Mouse (Mus musculus): ENCODE results near the gene Psme2.

The Psme2 gene

DNA sequence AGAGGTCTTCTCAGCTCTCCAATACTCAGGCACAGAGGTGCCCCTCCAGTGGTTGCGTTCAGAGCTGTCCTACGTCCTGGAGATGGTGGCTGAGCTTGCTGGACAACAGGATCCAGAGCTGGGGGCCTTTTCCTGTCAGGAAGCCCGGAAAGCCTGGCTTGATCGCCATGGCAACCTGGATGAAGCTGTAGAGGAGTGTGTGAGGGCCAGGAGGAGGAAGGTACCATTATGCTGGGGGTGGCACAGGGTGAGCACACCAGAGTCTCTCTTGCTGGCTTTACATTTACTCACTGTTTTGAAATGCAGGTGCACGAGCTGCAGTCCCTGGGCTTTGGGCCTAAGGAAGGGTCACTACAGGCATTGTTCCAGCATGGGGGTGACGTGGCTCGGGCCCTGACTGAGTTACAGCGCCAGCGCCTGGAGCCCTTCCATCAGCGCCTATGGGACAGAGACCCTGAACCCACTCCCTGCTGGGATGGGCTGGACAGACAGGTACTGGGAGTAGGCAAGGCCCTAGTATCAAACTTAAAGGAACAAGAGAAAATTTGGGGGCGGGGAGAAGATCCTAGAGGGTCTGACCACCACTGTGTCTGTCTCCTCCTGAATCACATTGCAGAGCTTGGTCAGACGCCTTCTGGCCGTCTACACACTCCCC, 5.2 kb upstream of the Psme2 start:
- no peak for DNase-seq (ENCODE audit: low read depth, low spot score)

DNA sequence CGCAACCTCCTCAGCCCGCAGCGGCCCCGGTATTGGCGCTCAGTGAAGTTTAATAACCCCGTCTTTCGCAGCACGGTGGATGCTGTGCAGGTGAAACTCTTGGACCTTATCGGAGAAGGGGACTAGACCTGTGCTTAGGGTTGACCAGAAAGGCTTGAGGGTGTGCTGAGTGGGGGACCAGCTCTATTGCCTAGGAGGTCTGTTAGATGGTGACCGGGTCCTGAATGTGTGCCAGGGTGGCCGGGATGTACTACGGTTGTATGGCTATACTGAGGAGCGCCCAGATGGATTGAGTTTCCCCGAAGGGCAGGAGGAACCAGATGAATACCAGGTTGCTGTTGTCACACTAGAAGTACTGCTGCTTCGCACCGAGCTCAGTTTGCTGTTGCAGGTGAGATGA, 1.3 kb upstream of the Psme2 start:
- no peak for DNase-seq (ENCODE audit: low read depth, low spot score)

DNA sequence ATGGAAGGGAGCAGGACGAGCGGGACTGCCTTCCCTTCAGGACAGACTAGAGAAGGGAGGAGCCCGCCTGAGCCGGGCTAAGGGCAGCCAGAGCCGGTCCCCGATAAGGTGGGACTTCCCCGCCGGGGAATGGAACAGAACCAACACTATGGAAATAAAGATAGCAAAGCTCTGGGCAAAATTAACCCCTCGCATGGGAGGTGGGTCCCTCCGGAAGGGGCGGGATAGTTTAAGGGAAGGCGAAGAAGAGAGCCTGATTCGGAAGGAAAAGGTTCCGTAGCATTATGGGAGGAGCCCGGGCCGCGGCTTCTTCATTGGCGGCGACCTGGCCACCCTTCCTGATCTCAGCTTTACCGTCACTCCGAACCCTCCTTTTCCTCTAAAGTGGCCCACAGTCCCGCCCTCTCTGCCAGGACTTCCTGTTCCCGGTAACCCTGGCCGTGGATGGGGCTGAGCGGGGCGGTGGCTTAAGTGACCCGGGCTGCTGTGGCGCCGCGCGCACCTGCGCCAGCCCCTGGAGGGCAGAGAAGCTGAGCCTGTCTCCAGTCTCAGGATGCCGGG, 498 bp upstream of the Psme2 start, which contains the start of gene Rnf31:
TSS of gene Rnf31 (plus strand) at position 378 of the 561 bp plus-strand sequence.
- DNase-seq (ENCODE audit: low read depth, low spot score), result peak; percentile 90

DNA sequence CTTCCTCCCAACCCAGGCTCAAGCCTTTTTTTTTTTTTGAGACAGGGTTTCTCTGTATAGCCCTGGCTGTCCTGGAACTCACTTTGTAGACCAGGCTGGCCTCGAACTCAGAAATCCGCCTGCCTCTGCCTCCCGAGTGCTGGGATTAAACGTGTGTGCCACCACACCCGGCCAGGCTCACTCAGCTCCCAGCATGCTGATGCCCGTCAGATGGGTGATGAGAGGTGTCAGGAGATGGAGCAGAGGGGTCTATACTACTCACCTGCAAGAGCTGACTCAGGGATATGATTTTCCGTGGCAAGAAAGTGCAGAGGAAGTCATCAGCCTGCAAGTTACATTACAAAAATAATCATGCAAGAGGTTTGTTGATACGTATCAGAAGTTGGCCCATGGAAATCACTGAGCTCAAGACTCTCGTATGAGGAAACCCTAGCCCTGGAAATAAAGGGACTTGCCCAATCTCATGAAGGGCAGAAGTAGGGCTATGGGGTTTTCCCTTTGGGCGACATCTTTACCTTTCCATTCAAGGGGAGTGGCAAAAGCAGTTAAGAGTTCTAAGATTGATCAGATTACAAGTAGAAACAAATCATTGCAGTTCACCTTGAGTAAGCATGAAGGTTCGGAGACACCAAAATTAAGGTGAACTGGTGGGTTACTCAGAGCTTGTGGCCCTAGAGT, 1.0 kb downstream of the Psme2 start:
- no peak for DNase-seq (ENCODE audit: low read depth, low spot score)

DNA sequence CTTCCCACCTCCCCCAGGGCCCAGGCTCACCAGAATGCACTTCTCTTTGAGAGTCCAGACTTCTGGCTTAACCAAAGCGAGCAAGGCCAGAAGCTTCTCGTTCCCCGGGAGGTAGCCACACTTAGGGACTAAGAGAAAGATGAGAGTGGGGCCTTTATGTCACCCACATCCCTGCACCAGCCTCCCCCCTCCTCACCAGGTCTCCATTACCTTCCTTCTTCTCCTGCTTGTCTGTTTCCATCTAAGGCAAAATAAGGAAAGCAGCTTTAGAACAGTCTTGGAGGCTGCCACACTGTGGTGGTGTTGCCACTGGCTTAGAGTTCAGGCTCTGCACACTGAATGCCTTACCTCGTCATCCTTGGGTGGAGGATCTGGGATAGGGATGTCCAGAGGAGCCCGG, 1.6 kb downstream of the Psme2 start:
- DNase-seq (ENCODE audit: low read depth, low spot score), result no peak

DNA sequence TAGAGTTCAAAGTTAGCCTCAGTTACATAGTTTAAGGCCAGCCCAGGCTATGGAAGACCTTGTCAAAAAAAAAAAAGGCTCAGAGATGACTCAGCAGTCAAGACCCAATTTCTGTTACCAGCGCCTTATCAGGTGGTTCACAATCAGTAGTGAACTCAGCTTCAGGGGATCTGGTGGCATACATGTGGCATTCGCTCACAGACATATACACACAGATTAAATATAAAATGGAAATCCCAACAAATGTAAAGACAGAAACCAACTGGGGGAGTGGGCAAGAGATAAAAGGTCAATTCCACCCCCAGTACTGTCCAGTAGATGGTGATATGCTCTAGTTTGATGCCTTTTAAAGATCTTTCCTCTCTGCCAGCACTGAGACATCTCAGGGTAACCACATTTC, 4.8 kb downstream of the Psme2 start:
- no peak for DNase-seq (ENCODE audit: low read depth, low spot score)

DNA sequence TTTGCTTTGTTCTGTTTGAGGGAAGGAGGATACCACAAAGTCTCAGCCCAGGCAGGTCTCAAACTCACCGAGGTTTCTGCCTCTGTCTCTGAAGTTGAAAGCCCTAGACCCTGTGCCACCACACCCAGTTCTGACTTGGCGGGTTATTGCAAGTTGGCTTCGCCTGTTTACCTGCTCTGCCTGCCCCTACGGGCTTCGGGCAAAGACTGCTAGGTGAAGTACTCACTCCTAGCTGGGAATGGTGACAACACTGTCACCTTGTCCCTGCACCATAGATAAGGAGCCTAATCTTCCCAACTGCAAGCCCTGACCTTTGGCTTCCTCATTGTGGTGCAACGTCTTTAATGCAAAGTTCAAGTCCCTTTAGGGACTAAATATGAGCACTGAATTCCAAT, 5.3 kb downstream of the Psme2 start:
- no peak for DNase-seq (ENCODE audit: low read depth, low spot score)

DNA sequence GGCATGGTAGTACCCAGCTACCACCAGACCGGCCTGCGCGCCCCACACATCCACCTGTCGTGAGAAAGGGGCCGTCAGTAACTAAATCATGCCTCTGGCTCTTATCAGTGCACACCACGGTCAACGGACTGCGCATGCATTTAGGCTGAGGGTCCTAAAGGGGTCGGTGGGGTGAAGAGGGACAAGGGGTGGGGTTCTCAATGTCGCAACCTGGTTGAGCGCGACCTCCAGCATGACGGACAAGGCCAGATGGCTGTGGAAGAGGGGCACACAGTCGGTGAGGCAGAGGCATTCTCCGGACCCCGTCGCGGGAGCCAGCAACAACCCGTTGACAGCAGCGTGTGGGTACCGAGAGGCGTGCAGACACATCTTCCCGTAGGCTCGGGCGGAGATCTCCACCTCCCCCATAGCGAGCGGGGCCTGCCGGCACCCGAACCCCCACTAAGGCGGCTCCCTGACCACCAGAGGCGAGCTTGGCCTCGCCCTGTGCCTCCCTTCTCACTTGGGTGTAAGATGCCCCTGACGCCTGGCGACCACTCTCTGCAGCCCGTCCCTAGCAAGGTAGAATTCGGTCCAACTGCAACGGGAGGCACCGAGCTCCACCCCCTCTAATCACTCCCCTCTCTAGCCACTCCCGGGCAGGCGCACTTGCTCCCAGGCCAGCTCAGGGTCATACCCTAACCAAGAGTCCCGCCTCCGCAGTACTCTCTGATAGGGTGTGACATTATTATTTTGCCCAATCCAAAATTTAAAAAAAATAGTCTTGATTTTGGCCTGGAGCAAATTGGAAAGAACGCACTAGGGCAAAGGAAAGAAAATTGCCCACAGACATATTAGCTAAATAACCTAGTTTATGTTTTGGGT, 6.0 kb downstream of the Psme2 start, which contains the start of gene Emc9:
TSS of gene Emc9 (minus strand) at position 601 of the 864 bp plus-strand sequence.
- DNase-seq (ENCODE audit: low read depth, low spot score), result no peak

DNA sequence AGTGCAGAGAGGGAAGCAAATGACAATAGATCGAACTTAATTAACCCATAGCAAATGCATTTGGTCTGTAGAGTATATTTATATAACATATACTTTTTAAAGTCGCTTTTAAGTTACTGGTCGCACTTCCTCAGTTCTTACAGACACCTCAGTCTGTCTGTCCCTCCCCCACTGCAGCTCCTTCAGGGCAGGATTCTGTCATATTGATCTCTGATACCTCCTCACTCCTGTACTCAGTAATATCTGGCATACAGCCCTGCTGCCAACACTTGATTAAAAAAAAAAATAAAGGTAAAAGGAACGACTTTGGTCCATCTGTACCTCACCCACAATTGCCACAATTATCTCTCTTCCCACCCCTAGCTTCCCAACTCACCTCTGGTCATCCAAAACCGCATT, 6.6 kb downstream of the Psme2 start:
- no peak for DNase-seq (ENCODE audit: low read depth, low spot score)

DNA sequence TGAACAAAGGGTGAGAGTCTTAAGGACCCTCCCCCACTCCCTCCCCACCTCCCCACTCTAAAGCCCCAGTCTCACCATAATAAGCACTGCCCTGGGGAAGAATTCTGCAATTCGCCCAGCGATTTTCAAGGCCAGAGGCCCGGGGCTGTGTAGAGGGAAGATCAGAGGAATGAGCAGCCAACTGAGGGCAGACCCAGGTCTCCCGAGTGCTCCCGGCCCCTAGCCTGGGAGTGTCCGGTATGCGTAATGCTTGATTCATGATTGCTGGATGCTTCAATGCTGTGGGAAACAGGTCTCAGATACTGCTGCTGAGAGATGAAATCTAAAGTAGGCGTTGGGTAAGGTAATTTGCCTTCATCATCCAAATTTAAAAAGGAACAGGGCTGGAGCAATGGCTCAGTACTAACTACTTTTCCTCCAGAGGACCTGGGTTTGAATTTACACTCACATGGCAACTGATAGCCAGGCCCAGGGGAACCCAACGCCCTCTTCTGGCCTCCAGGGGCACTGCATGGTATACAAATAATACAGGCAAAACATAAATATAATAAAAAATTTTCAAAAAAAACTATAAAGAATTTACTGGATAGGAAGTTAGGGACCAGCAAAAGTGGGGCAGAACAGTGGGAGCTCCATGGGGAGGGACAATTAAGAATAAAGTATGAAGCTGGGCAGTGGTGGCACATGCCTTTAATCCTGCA, 8.8 kb downstream of the Psme2 start:
- DNase-seq (ENCODE audit: low read depth, low spot score), result no peak

DNA sequence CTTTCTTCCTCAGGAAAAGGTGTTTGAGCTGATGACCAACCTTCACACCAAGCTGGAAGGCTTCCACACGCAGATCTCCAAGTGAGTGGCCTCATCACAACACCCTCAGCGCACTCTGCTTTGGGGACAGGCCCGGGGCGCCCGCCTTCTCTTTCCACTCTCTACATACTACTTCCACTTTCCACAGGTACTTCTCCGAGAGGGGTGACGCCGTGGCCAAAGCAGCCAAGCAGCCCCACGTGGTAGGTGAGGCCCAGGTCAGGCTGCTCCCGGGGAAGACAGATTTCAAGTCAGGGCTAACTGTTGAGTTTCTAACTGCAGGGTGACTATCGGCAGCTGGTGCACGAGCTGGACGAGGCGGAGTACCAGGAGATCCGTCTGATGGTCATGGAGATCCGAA, 10.2 kb downstream of the Psme2 start:
- no peak for DNase-seq (ENCODE audit: low read depth, low spot score)

DNA sequence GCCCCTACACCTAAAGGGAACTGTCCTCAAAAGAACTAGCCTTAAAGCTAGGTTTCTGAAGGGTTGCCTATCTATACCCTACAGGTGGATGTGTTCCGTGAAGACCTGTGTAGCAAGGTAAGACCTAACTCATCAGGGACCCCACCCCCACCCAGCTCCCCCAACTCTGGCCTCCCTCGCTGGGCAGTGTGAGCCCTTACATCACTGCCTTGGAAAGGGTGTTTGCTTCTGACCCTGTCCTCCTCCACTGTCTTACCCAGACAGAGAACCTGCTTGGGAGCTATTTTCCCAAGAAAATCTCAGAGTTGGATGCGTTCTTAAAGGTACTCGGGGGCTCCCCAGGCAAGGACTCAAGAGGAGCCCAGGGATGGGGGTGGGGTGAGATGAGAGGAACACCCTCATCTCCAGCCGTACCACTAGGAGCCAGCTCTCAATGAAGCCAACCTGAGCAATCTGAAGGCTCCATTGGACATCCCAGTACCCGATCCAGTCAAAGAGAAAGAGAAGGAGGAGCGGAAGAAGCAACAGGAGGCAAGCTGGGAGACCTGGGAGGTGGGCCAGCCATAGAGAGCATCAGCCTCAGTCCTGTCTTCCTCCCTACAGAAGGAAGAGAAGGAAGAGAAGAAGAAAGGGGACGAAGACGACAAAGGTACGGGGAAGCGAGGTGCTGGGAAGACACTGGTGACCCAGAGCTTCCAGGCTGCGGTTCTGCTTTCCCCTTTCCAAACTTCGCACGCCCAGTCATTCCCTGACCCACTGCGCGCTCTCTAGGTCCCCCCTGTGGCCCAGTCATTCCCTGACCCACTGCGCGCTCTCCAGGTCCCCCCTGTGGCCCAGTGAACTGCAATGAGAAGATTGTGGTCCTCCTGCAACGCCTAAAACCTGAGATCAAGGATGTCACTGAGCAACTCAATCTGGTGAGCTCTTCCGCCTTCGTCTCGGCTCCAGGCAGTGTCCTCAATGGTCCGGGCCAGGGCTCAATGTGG, 11.1 kb downstream of the Psme2 start:
- no peak for DNase-seq (ENCODE audit: low read depth, low spot score)

DNA sequence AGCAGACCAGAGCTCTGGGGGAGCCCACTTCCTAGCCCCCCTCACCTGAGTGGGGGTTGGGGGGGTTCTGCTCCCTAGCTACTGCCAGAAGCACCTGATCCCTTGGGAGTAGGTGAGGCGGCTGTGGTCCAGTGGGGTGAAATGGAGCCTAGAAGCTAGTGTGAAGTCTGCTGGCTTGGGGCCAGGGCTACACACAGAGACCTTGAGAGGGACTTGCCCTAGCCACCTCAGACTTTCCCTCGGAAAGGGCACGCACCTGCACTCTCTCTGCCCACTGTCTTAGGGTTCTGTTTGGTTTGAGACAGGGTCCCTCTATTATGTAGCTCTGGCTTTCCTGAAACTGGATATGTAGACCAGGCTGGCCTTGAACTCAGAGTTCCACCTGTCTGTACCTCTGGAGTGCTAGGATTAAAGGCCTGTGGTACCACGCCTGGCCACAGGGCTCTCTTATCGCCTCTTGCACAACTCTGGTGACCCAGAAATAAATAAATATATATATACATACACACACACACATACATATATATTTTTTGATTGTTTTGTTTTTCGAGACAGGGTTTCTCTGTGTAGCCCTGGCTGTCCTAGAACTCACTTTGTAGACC, 12.1 kb downstream of the Psme2 start:
- no peak for DNase-seq (ENCODE audit: low read depth, low spot score)

DNA sequence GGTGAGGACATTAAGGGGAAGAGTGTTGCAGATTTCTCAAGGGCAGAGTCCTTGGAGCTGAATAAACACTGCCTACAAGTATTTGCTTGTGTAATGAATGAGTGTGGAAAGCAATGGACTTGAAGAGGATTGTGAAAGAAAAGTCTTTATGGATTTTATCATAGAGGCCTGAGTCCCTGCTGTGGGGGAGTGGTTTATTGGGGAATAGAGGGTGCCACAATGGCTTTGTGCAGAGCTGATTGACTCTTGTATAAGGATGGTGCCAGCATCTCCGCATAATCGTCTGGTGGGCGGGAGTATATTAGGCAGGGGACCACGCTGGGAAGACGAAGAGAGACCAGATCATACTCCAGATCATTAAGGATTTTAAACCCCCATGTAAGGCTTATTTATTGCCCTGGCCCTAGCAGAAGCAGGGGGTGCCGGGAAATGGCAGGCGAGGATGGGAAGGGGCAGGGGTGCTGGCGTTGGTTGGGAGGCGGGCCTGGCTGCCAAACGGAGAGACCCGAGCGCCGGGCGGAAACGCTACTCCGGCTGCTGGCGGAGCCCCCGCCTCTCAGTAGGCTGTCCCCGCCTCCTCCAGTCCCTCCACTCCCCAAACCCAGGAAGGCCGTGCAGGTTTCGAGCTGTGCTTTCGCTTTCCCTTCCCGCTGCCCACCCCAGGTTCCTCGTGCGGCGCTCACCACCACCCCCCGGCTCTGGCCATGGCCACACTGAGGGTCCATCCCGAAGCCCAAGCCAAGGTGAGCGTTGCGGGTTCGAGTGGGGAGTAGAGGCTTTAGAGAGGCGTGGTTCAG, 12.8 kb downstream of the Psme2 start, which contains the start of gene Psme1:
TSS of gene Psme1 (plus strand) at position 253 of the 797 bp plus-strand sequence.
- DNase-seq (ENCODE audit: low read depth, low spot score), result peak; percentile 32

DNA sequence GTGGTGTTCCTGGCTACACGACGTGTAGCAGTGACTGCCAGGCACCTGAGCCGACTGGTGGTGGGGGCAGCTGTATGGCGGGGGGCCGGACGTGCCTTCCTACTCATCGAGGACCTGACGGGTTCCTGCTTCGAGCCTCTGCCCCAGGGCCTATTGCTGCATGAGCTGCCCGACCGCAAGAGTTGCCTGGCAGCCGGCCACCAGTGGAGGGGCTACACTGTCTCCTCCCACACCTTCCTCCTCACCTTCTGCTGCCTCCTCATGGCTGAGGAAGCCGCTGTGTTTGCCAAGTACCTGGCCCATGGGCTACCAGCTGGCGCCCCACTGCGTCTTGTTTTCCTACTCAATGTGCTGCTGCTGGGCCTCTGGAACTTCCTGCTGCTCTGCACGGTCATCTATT, 14.5 kb downstream of the Psme2 start:
- no peak for DNase-seq (ENCODE audit: low read depth, low spot score)

DNA sequence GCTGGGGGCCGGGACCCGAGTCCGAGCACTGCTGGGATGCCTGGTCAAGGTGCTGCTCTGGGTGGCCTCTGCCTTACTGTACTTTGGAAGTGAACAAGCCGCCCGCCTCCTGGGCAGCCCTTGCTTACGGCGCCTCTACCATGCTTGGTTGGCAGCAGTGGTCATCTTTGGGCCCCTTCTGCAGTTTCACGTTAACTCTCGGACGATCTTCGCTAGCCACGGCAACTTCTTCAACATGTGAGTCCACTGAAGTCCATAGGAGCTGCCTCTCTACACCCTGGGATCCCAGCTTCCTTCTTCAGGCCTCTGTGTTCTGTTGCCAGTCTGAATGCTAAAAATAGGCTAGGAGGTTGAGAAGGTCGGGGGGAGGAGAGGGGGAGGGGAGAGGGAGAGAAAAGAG, 15.2 kb downstream of the Psme2 start:
- no peak for DNase-seq (ENCODE audit: low read depth, low spot score)

DNA sequence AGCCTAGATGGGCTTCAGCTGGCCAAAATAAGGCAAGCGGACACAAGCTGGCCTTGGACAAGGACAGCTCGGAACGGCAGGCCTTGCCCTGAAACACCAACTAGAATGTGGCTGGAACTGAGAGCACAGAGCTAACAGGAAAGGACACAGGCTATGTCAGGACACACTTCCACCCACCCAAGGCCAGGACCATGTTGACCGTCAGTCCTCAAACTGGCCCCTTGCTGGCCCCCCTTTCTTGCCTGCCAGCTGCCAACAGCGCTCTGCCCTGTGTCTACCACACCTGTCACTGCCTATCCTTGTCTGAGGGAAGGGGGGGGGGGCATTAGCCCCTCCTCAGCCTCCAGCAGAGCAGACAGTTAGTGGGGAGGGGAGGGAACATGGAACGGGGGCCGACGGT, 15.6 kb downstream of the Psme2 start, which contains the start of gene Fitm1:
TSS of gene Fitm1 (plus strand) at position 316 of the 400 bp plus-strand sequence.
- DNase-seq (ENCODE audit: low read depth, low spot score), result no peak

DNA sequence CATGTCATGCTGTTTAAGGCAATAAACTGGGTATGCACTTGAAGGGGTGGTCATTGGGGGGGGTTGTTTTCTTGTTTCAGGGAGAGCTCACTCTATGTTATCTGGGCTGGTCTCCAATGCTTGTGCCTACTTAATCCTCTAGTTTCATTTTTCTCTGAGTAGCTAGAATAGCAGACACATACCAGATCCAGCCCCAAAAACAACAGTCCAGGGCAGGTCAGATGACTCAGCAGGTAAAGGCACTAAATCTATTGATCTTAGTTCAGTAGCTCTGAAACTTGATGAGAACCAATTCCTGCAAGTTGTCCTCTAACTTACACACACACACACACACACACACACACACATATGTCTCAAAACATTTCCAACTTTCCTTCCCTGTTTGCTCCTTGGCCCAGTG, 19.2 kb downstream of the Psme2 start:
- DNase-seq (ENCODE audit: low read depth, low spot score), result no peak

DNA sequence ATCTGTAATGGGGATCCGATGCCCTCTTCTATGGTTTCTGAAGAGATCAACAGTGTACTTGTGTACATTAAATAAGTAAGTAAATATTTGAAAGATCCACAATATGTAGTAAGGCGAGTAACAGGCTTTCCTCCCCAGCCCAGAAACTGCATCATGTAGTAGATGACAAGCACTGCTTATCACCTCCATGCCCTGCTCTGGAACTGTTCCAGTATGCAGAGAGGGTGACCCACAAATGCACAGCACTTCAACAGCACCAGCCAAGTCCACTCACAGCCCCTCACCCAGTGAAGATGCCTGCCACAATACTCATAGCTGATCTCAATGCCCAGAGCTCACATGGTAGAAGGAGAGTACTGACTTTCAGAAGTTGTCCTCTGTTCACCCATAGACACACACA, 20.3 kb downstream of the Psme2 start:
- DNase-seq (ENCODE audit: low read depth, low spot score), result no peak
